Mouse (Mus musculus) limb, embryonic 13.5 days (tissue): ENCODE data around the gene Gata2. TPM values are rescaled to one million over a fixed set of nuclear protein-coding genes. Genes with fewer than 3 reads are reported as not detected.
"Not testable (repeated sequence)": the region's sequence is repeated elsewhere in the genome, so short reads cannot be mapped to it uniquely, and the experiment has no call there.

ENCODE experiments used
- ATAC-seq: fragments of 200-750 bp; cut with Nextera tagmentation; 2 replicates; pipeline ENCODE4 v1.8.0; 2017; ENCODE audit warnings: low read depth, moderate number of reproducible peaks, moderate TSS enrichment; ENCODE audit not compliant: low FRiP score
- H3K27ac ChIP-seq: fragments of 300-500 bp; sonication (generic); 2 replicates; pipeline ENCODE4 v1.5.1; 2015; ENCODE audit warnings: inconsistent platforms, mild to moderate bottlenecking, moderate library complexity
- H3K27me3 ChIP-seq: fragments of 300-500 bp; sonication (generic); 2 replicates; pipeline ENCODE4 v1.6.1; 2015; ENCODE audit warnings: mild to moderate bottlenecking, inconsistent platforms
- H3K36me3 ChIP-seq: fragments of 300-500 bp; sonication (generic); 2 replicates; pipeline ENCODE4 v1.6.1; 2015; ENCODE audit warnings: inconsistent platforms, mild to moderate bottlenecking, moderate library complexity
- H3K4me1 ChIP-seq: fragments of 300-500 bp; sonication (generic); 2 replicates; pipeline ENCODE4 v1.6.1; 2015; ENCODE audit warnings: inconsistent platforms
- H3K4me2 ChIP-seq: fragments of 300-500 bp; sonication (generic); replicated peaks from 2 replicates; pipeline ENCODE4 v1.6.1; 2015; ENCODE audit warnings: inconsistent platforms, mild to moderate bottlenecking, moderate library complexity
- H3K4me3 ChIP-seq: fragments of 300-500 bp; sonication (generic); 2 replicates; pipeline ENCODE4 v1.5.1; 2015; ENCODE audit warnings: moderate library complexity, mild to moderate bottlenecking, inconsistent platforms
- H3K9ac ChIP-seq: fragments of 300-500 bp; sonication (generic); 2 replicates; pipeline ENCODE4 v1.6.1; 2015; ENCODE audit warnings: mild to moderate bottlenecking, inconsistent platforms
- H3K9me3 ChIP-seq: fragments of 300-500 bp; sonication (generic); 2 replicates; pipeline ENCODE4 v1.6.1; 2016; ENCODE audit warnings: inconsistent platforms
- WGBS: fragments of 180-500 bp; shearing (Covaris S2); methylation state at CpG from one replicate; pipeline ENCODE4 v1.1.7; 2015; 5-methylcytosine and 5-hydroxymethylcytosine counted together
- polyA plus RNA-seq: library from polyadenylated mRNA; unstranded; fragments of >200 nt; fragmentation: Nextera tagmentation; extraction: Ambion mirVana; gene quantifications from 2 replicates; pipeline ENCODE4 v1.2.1, GENCODE M21; 2015

Gata2 gene
- 11.9 and 12.0 TPM in 2 replicates for polyA plus RNA-seq

GRCm38 (mm10) chr6:88193433-88194052, at the start of gene Gata2:
Gata2 (plus strand) TSS chr6:88193891.
- peaks cover 48% of the 10 kb centered on the region for H3K4me1 ChIP-seq
- H3K27me3 ChIP-seq: peaks cover 100% of the 10 kb centered on the region
- no peaks in the 10 kb centered on the region for H3K9me3 ChIP-seq
- peak within 1 kb of the TSS; percentile 43 for H3K4me3 ChIP-seq
- no peak for ATAC-seq
- H3K4me2 ChIP-seq: peak within 1 kb of the TSS; percentile 72
- no peaks in the 10 kb centered on the region for H3K36me3 ChIP-seq
- 0% methylated on average over 57 of the region's 57 CpGs for WGBS
- H3K9ac ChIP-seq: peak within 1 kb of the TSS; percentile 54
- H3K27ac ChIP-seq: no peak within 1 kb of the TSS

- H3K4me1 ChIP-seq: peaks cover 17% of the 10 kb centered on the region
- H3K4me2 ChIP-seq: no peak overlapping the region
- no peaks in the 10 kb centered on the region for H3K27me3 ChIP-seq
- H3K27ac ChIP-seq: no peak overlapping the region
- WGBS: 58% methylated on average over 4 of the region's 4 CpGs
- ATAC-seq: no peak
- no peak overlapping the region for H3K9ac ChIP-seq
- H3K36me3 ChIP-seq: no peaks in the 10 kb centered on the region
- no peak overlapping the region for H3K4me3 ChIP-seq
- no peaks in the 10 kb centered on the region; the same call in 1 of the 2 replicates for H3K9me3 ChIP-seq
These were observed 47.9 kb upstream of the Gata2 start for GRCm38 (mm10) chr6:88145793-88146192.

GRCm38 (mm10) chr6:88146576-88146975, 47.1 kb upstream of the Gata2 start:
- WGBS: 73% methylated on average over 8 of the region's 8 CpGs
- Histone ChIP-seq H3K4me2 (no peak overlapping the region), H3K27me3 (no peaks in the 10 kb centered on the region), H3K4me1 (peaks cover 17% of the 10 kb centered on the region), H3K27ac (peak overlapping the region; percentile 39; the same call in 1 of the 2 replicates), H3K9ac (no peak overlapping the region), H3K9me3 (no peaks in the 10 kb centered on the region; the same call in none of the 2 replicates), H3K36me3 (no peaks in the 10 kb centered on the region), H3K4me3 (no peak overlapping the region)
- ATAC-seq: no peak

DNA sequence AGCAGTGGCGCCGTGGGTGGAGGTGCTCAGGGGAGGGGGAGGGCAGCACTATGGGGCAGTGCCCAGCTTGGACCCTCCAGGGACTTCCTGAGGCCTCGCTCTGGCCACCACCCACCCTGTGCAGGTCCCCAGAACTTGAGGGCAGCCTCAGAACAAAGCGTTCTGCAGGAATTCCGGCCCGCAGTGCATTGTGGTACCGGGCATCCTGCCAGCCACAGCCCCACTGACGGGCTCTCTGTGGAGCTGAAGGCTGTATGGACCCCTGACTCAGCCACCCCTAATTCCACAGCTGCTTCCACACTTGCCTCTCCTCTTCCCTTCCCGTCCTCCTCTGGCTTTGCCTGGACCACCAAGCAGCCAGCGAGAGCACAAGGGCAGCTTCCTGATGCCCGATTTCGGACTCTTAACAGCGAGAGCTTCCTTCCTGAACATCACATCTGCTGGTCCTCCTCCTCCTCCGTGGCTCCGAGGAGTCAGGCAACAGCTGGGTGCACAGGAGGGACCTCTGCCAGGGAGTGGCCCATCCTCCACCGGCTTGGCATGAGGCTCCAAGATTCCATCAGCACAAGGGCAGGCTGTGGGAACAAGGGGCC, 46.2 kb upstream of the Gata2 start:
- no peak overlapping the region for H3K4me2 ChIP-seq
- no peaks in the 10 kb centered on the region; the same call in 1 of the 2 replicates for H3K9me3 ChIP-seq
- ATAC-seq: no peak
- H3K36me3 ChIP-seq: no peaks in the 10 kb centered on the region
- H3K27me3 ChIP-seq: no peaks in the 10 kb centered on the region
- peak overlapping the region; percentile 39; the same call in 1 of the 2 replicates for H3K27ac ChIP-seq
- 73% methylated on average over 16 of the region's 16 CpGs for WGBS
- H3K4me3 ChIP-seq: no peak overlapping the region
- peaks cover 17% of the 10 kb centered on the region for H3K4me1 ChIP-seq
- no peak overlapping the region for H3K9ac ChIP-seq

GRCm38 (mm10) chr6:88151335-88151734, 42.4 kb upstream of the Gata2 start:
- H3K27ac ChIP-seq: no peak overlapping the region
- H3K4me2 ChIP-seq: no peak overlapping the region
- 75% methylated on average over 4 of the region's 4 CpGs for whole genome bisulfite sequencing
- ATAC-seq: no peak
- no peaks in the 10 kb centered on the region; the same call in 1 of the 2 replicates for H3K9me3 ChIP-seq
- H3K9ac ChIP-seq: no peak overlapping the region
- H3K27me3 ChIP-seq: no peaks in the 10 kb centered on the region
- H3K36me3 ChIP-seq: no peaks in the 10 kb centered on the region
- no peak overlapping the region for H3K4me3 ChIP-seq
- peaks cover 13% of the 10 kb centered on the region for H3K4me1 ChIP-seq

DNA sequence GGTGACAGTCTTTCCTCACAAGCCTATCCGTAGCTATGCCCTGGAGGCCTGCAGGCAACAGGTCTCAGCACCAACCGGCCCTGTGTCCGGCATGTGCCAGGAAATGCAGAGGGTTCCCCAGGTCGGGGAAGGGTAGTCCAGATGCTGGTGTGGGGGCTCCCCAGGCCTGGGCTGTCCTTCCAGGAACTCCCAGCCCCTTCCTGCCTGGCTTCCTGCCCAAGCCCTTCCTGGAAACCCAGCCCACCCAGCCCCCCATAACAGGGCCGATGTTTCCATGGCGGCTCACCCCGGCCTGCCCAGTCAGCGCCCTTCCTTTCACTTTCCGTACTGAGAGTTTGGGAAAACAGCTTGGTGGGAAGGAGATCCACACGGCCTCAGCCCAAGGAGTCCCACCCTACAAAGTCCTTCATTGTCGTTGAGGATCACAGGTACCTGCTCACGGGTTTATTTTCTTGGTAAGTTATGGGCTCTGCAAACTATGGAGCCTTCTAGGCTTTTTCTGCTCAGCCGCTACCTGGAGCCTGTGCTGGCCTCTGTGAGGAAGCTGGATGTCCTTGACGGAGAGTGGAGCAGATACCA, 41.5 kb upstream of the Gata2 start:
- Histone ChIP-seq H3K4me3 (no peak overlapping the region), H3K36me3 (no peaks in the 10 kb centered on the region), H3K27ac (no peak overlapping the region), H3K27me3 (no peaks in the 10 kb centered on the region), H3K9ac (no peak overlapping the region), H3K9me3 (no peaks in the 10 kb centered on the region; the same call in 1 of the 2 replicates), H3K4me1 (peaks cover 9% of the 10 kb centered on the region), H3K4me2 (no peak overlapping the region)
- 81% methylated on average over 14 of the region's 14 CpGs for WGBS
- no peak; the same call in 1 of the 2 replicates for ATAC-seq

DNA sequence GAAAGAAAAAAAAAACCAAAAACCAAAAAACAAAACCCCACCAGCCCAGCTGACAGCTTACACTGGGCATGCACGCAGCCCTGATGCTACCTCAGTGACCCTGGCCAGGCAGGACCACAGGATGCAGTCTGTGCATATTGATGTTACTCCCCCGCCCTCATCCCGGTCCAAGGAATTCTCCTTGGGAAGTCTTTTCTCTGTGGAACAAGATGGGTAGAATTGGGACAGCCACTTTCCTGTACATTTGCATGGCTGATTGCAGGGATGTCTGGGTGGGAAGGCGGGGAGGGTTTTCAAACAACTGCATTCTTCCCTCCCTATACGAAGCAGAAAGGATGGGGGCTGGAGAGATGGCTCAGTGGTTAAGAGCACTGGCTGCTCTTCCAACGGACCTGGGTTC, 40.7 kb upstream of the Gata2 start:
- H3K27ac ChIP-seq: no peak overlapping the region
- H3K36me3 ChIP-seq: no peaks in the 10 kb centered on the region
- H3K4me1 ChIP-seq: peaks cover 1% of the 10 kb centered on the region; the same call in 1 of the 2 replicates
- H3K4me2 ChIP-seq: no peak overlapping the region
- ATAC-seq: no peak
- H3K4me3 ChIP-seq: no peak overlapping the region
- H3K9me3 ChIP-seq: no peaks in the 10 kb centered on the region; the same call in 1 of the 2 replicates
- no peak overlapping the region for H3K9ac ChIP-seq
- WGBS: 77% methylated on average over 6 of the region's 6 CpGs
- H3K27me3 ChIP-seq: no peaks in the 10 kb centered on the region

- H3K9ac ChIP-seq, H3K4me2 ChIP-seq, ATAC-seq, H3K27ac ChIP-seq, H3K9me3 ChIP-seq, H3K4me3 ChIP-seq, H3K36me3 ChIP-seq, H3K4me1 ChIP-seq, H3K27me3 ChIP-seq: not testable (repeated sequence)
- 89% methylated on average over 6 of the region's 6 CpGs for WGBS
These were observed 38.1 kb upstream of the Gata2 start for GRCm38 (mm10) chr6:88155614-88156013.

DNA sequence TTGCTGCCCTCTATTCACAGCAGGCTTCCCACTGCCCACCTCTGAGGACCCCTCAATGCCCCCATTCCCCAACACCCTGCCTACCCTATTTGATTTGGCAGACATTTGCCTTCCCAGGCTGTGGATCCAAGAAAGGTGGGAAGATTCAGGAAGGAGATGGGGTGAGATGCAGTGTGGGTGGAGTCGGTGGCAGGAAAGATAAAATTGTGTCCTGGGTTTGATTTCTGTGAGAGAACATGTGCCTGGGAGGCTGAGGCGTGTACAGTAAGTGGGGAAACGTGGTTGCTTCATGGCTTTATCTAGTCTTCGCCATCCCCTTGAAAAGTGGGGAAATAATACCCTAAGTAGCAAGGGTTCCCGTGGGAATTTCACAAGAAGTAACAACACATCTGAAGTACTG, 34.9 kb upstream of the Gata2 start:
- 90% methylated on average over 5 of the region's 5 CpGs for WGBS
- H3K27me3 ChIP-seq: no peaks in the 10 kb centered on the region
- no peaks in the 10 kb centered on the region for H3K9me3 ChIP-seq
- no peaks in the 10 kb centered on the region for H3K36me3 ChIP-seq
- no peak overlapping the region for H3K4me3 ChIP-seq
- H3K4me2 ChIP-seq: no peak overlapping the region
- no peaks in the 10 kb centered on the region for H3K4me1 ChIP-seq
- ATAC-seq: no peak
- H3K9ac ChIP-seq: no peak overlapping the region
- no peak overlapping the region for H3K27ac ChIP-seq

DNA sequence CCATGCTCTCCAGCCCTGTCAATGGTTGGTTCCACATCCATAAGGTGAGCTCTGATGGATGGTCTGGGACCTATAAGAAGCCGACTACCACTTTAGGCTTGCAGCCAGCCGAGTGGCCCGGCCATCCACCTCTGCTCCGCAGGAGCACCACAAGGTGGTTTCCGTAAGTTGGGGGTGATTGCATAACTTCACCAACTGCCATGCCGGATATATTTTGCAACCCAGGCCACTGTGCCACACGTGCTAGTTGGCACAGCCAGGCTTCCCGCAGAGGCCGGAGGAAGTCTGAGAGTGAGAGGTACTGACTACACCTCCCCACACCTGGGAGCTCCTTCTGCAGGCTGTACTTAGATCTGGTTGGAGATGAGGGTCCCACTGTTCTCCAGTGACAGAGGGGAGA, 27.6 kb upstream of the Gata2 start:
- H3K9me3 ChIP-seq: no peaks in the 10 kb centered on the region; the same call in 1 of the 2 replicates
- H3K36me3 ChIP-seq: no peaks in the 10 kb centered on the region
- H3K9ac ChIP-seq: no peak overlapping the region
- no peak overlapping the region for H3K4me2 ChIP-seq
- no peaks in the 10 kb centered on the region for H3K27me3 ChIP-seq
- no peak overlapping the region for H3K27ac ChIP-seq
- WGBS: 92% methylated on average over 9 of the region's 9 CpGs
- no peaks in the 10 kb centered on the region for H3K4me1 ChIP-seq
- H3K4me3 ChIP-seq: no peak overlapping the region
- ATAC-seq: no peak

- Histone ChIP-seq H3K27me3 (no peaks in the 10 kb centered on the region), H3K4me1 (no peaks in the 10 kb centered on the region), H3K9ac (no peak overlapping the region), H3K9me3 (peaks cover 25% of the 10 kb centered on the region; the same call in 1 of the 2 replicates), H3K36me3 (no peaks in the 10 kb centered on the region), H3K27ac (no peak overlapping the region), H3K4me2 (no peak overlapping the region), H3K4me3 (no peak overlapping the region)
- no peak for ATAC-seq
- 90% methylated on average over 3 of the region's 3 CpGs for WGBS
These were observed 19.5 kb upstream of the Gata2 start for GRCm38 (mm10) chr6:88174191-88174590.

GRCm38 (mm10) chr6:88174676-88175075, 19.0 kb upstream of the Gata2 start:
- 82% methylated on average over 2 of the region's 2 CpGs for WGBS
- no peaks in the 10 kb centered on the region for H3K4me1 ChIP-seq
- H3K27me3 ChIP-seq: no peaks in the 10 kb centered on the region
- no peaks in the 10 kb centered on the region for H3K36me3 ChIP-seq
- ATAC-seq: no peak
- no peak overlapping the region for H3K4me3 ChIP-seq
- H3K4me2 ChIP-seq: no peak overlapping the region
- peaks cover 25% of the 10 kb centered on the region; the same call in 1 of the 2 replicates for H3K9me3 ChIP-seq
- no peak overlapping the region for H3K27ac ChIP-seq
- H3K9ac ChIP-seq: no peak overlapping the region
